Mouse (Mus musculus): ENCODE data around the gene Slbp. TPM values are rescaled to one million over a fixed set of nuclear protein-coding genes. Genes with fewer than 3 reads are reported as not detected.

Slbp gene
- polyA plus RNA-seq, 1 experiment from 2014 or later = 115 TPM

- Histone ChIP-seq H3K27ac (no peak overlapping the region), H3K9me3 (ENCODE audit: control insufficient read depth, low read length) (no peaks in the 10 kb centered on the region), H3K27me3 (ENCODE audit: control insufficient read depth, insufficient read depth, low read length) (no peaks in the 10 kb centered on the region), H3K4me1 (replicated peaks; ENCODE audit: control insufficient read depth, insufficient read depth, low read length) (no peaks in the 10 kb centered on the region), H3K9ac (no peak overlapping the region), H3K4me2 (replicated peaks) (no peak overlapping the region), H3K4me3 (replicated peaks; ENCODE audit: low read length) (no peak overlapping the region), H3K36me3 (replicated peaks; ENCODE audit: control insufficient read depth, insufficient read depth) (peaks cover 46% of the 10 kb centered on the region)
- ATAC-seq (ENCODE audit: low FRiP score) (no peak), DNase-seq (ENCODE audit: low spot score) (no peak)
- WGBS = 65% methylated on average over 4 of the region's 4 CpGs
Measured at GRCm38 (mm10) chr5:33638826-33639225, 13.5 kb downstream of the Slbp start.

GRCm38 (mm10) chr5:33637606-33638350, 14.6 kb downstream of the Slbp start:
- no peak for ATAC-seq (ENCODE audit: low FRiP score)

GRCm38 (mm10) chr5:33635361-33635760, 17.0 kb downstream of the Slbp start:
- DNase-seq (ENCODE audit: low spot score) = no peak
- Histone ChIP-seq H3K4me3 (replicated peaks; ENCODE audit: low read length) (no peak overlapping the region), H3K4me2 (replicated peaks) (no peak overlapping the region), H3K9me3 (ENCODE audit: control insufficient read depth, low read length) (no peaks in the 10 kb centered on the region), H3K27ac (no peak overlapping the region), H3K36me3 (replicated peaks; ENCODE audit: control insufficient read depth, insufficient read depth) (peaks cover 14% of the 10 kb centered on the region; the same call in 1 of the 2 replicates), H3K4me1 (replicated peaks; ENCODE audit: control insufficient read depth, insufficient read depth, low read length) (peaks cover 6% of the 10 kb centered on the region; the same call in 1 of the 2 replicates), H3K9ac (no peak overlapping the region), H3K27me3 (ENCODE audit: control insufficient read depth, insufficient read depth, low read length) (no peaks in the 10 kb centered on the region)
- no peak for ATAC-seq (ENCODE audit: low FRiP score)
- WGBS = 97% methylated on average over 3 of the region's 3 CpGs

More at GRCm38 (mm10) chr5:33637606-33638350, 14.6 kb downstream of the Slbp start:
- Histone ChIP-seq H3K9me3 (ENCODE audit: control insufficient read depth, low read length) (no peaks in the 10 kb centered on the region), H3K9ac (no peak overlapping the region), H3K4me3 (replicated peaks; ENCODE audit: low read length) (no peak overlapping the region), H3K4me1 (replicated peaks; ENCODE audit: control insufficient read depth, insufficient read depth, low read length) (no peaks in the 10 kb centered on the region), H3K36me3 (replicated peaks; ENCODE audit: control insufficient read depth, insufficient read depth) (peaks cover 36% of the 10 kb centered on the region), H3K4me2 (replicated peaks) (no peak overlapping the region), H3K27me3 (ENCODE audit: control insufficient read depth, insufficient read depth, low read length) (no peaks in the 10 kb centered on the region), H3K27ac (no peak overlapping the region)
- DNase-seq (ENCODE audit: low spot score) = no peak
- 76% methylated on average over 3 of the region's 3 CpGs for WGBS

GRCm38 (mm10) chr5:33632526-33632925, 19.8 kb downstream of the Slbp start:
- peaks cover 4% of the 10 kb centered on the region; the same call in 1 of the 2 replicates for H3K36me3 ChIP-seq (replicated peaks; ENCODE audit: control insufficient read depth, insufficient read depth)
- H3K4me3 ChIP-seq (replicated peaks; ENCODE audit: low read length) = no peak overlapping the region
- H3K4me2 ChIP-seq (replicated peaks) = no peak overlapping the region
- DNase-seq (ENCODE audit: low spot score) (no peak), ATAC-seq (ENCODE audit: low FRiP score) (no peak)
- H3K27me3 ChIP-seq (ENCODE audit: control insufficient read depth, insufficient read depth, low read length) = no peaks in the 10 kb centered on the region
- peaks cover 17% of the 10 kb centered on the region for H3K4me1 ChIP-seq (replicated peaks; ENCODE audit: control insufficient read depth, insufficient read depth, low read length)
- 86% methylated on average over 1 of the region's 1 CpGs for WGBS
- H3K27ac ChIP-seq = no peak overlapping the region
- H3K9ac ChIP-seq = no peak overlapping the region
- no peaks in the 10 kb centered on the region for H3K9me3 ChIP-seq (ENCODE audit: control insufficient read depth, low read length)

- Histone ChIP-seq H3K9ac (peak overlapping the region; percentile 53; the same call in 1 of the 2 replicates), H3K4me1 (replicated peaks; ENCODE audit: control insufficient read depth, insufficient read depth, low read length) (peaks cover 17% of the 10 kb centered on the region), H3K36me3 (replicated peaks; ENCODE audit: control insufficient read depth, insufficient read depth) (peaks cover 4% of the 10 kb centered on the region; the same call in 1 of the 2 replicates), H3K4me2 (replicated peaks) (peak overlapping the region; percentile 50), H3K4me3 (replicated peaks; ENCODE audit: low read length) (peak overlapping the region; percentile 80), H3K9me3 (ENCODE audit: control insufficient read depth, low read length) (no peaks in the 10 kb centered on the region), H3K27me3 (ENCODE audit: control insufficient read depth, insufficient read depth, low read length) (no peaks in the 10 kb centered on the region), H3K27ac (no peak overlapping the region)
- DNase-seq (ENCODE audit: low spot score) = no peak
- no peak for ATAC-seq (ENCODE audit: low FRiP score)
- WGBS = 65% methylated on average over 4 of the region's 4 CpGs
Measured at GRCm38 (mm10) chr5:33630615-33631014, 21.8 kb downstream of the Slbp start.

GRCm38 (mm10) chr5:33630061-33630460, 22.3 kb downstream of the Slbp start:
- WGBS = 8% methylated on average over 9 of the region's 9 CpGs
- Histone ChIP-seq H3K9me3 (ENCODE audit: control insufficient read depth, low read length) (no peaks in the 10 kb centered on the region), H3K9ac (peak overlapping the region; percentile 53), H3K36me3 (replicated peaks; ENCODE audit: control insufficient read depth, insufficient read depth) (peaks cover 4% of the 10 kb centered on the region; the same call in 1 of the 2 replicates), H3K4me3 (replicated peaks; ENCODE audit: low read length) (peak overlapping the region; percentile 80), H3K4me1 (replicated peaks; ENCODE audit: control insufficient read depth, insufficient read depth, low read length) (peaks cover 17% of the 10 kb centered on the region), H3K27ac (peak overlapping the region; percentile 88), H3K4me2 (replicated peaks) (peak overlapping the region; percentile 50), H3K27me3 (ENCODE audit: control insufficient read depth, insufficient read depth, low read length) (no peaks in the 10 kb centered on the region)
- DNase-seq (ENCODE audit: low spot score) (peak; percentile 41), ATAC-seq (ENCODE audit: low FRiP score) (peak; percentile 19; the same call in 1 of the 2 replicates)

GRCm38 (mm10) chr5:33629301-33629987, 22.9 kb downstream of the Slbp start, which contains the start of the genes Fam53a and Gm9903:
Gene Fam53a (minus strand): TSS chr5:33629635.
Gene Gm9903 (plus strand): TSS chr5:33629925.
- H3K9ac ChIP-seq = peak within 1 kb of the TSS; percentile 83
- no peaks in the 10 kb centered on the region for H3K36me3 ChIP-seq (replicated peaks; ENCODE audit: control insufficient read depth, insufficient read depth)
- no peaks in the 10 kb centered on the region for H3K9me3 ChIP-seq (ENCODE audit: control insufficient read depth, low read length)
- H3K4me1 ChIP-seq (replicated peaks; ENCODE audit: control insufficient read depth, insufficient read depth, low read length) = peaks cover 17% of the 10 kb centered on the region
- peak within 1 kb of the TSS; percentile 91 for H3K4me2 ChIP-seq (replicated peaks)
- H3K27ac ChIP-seq = peak within 1 kb of the TSS; percentile 88
- H3K27me3 ChIP-seq (ENCODE audit: control insufficient read depth, insufficient read depth, low read length) = no peaks in the 10 kb centered on the region
- under 1% methylated on average over 95 of the region's 99 CpGs for WGBS
- ATAC-seq (ENCODE audit: low FRiP score) (peak; percentile 96), DNase-seq (ENCODE audit: low spot score) (peak; percentile 98)
- peak within 1 kb of the TSS; percentile 80 for H3K4me3 ChIP-seq (replicated peaks; ENCODE audit: low read length)

- Histone ChIP-seq H3K27ac (peak overlapping the region; percentile 88), H3K4me3 (replicated peaks; ENCODE audit: low read length) (peak overlapping the region; percentile 80), H3K9ac (peak overlapping the region; percentile 83), H3K36me3 (replicated peaks; ENCODE audit: control insufficient read depth, insufficient read depth) (no peaks in the 10 kb centered on the region), H3K9me3 (ENCODE audit: control insufficient read depth, low read length) (no peaks in the 10 kb centered on the region), H3K4me1 (replicated peaks; ENCODE audit: control insufficient read depth, insufficient read depth, low read length) (peaks cover 17% of the 10 kb centered on the region), H3K27me3 (ENCODE audit: control insufficient read depth, insufficient read depth, low read length) (no peaks in the 10 kb centered on the region), H3K4me2 (replicated peaks) (peak overlapping the region; percentile 91)
- ATAC-seq (ENCODE audit: low FRiP score) (no peak), DNase-seq (ENCODE audit: low spot score) (peak; percentile 53)
- whole genome bisulfite sequencing = under 1% methylated on average over 24 of the region's 24 CpGs
Measured at GRCm38 (mm10) chr5:33628820-33629300, 23.5 kb downstream of the Slbp start.

- Histone ChIP-seq H3K9ac (no peak overlapping the region), H3K36me3 (replicated peaks; ENCODE audit: control insufficient read depth, insufficient read depth) (no peaks in the 10 kb centered on the region), H3K27me3 (ENCODE audit: control insufficient read depth, insufficient read depth, low read length) (no peaks in the 10 kb centered on the region), H3K4me2 (replicated peaks) (peak overlapping the region; percentile 91), H3K4me3 (replicated peaks; ENCODE audit: low read length) (0 out of 2 replicates have a peak overlapping the region, but pooled peaks have one; percentile 80), H3K4me1 (replicated peaks; ENCODE audit: control insufficient read depth, insufficient read depth, low read length) (peaks cover 17% of the 10 kb centered on the region), H3K9me3 (ENCODE audit: control insufficient read depth, low read length) (no peaks in the 10 kb centered on the region), H3K27ac (no peak overlapping the region)
- DNase-seq (ENCODE audit: low spot score) (no peak), ATAC-seq (ENCODE audit: low FRiP score) (no peak)
- WGBS = 35% methylated on average over 4 of the region's 4 CpGs
Measured at GRCm38 (mm10) chr5:33627968-33628367, 24.4 kb downstream of the Slbp start.

Measured in hindbrain, embryonic 14.5 days (tissue).